Mouse (Mus musculus): ENCODE data around the gene Six6.

Six6 gene

GRCm38 (mm10) chr12:72939616-72940015, at the start of gene Six6:
Six6 (plus strand) TSS chr12:72939892.
- DNase-seq (ENCODE audit: low spot score): peak; percentile 68

DNA sequence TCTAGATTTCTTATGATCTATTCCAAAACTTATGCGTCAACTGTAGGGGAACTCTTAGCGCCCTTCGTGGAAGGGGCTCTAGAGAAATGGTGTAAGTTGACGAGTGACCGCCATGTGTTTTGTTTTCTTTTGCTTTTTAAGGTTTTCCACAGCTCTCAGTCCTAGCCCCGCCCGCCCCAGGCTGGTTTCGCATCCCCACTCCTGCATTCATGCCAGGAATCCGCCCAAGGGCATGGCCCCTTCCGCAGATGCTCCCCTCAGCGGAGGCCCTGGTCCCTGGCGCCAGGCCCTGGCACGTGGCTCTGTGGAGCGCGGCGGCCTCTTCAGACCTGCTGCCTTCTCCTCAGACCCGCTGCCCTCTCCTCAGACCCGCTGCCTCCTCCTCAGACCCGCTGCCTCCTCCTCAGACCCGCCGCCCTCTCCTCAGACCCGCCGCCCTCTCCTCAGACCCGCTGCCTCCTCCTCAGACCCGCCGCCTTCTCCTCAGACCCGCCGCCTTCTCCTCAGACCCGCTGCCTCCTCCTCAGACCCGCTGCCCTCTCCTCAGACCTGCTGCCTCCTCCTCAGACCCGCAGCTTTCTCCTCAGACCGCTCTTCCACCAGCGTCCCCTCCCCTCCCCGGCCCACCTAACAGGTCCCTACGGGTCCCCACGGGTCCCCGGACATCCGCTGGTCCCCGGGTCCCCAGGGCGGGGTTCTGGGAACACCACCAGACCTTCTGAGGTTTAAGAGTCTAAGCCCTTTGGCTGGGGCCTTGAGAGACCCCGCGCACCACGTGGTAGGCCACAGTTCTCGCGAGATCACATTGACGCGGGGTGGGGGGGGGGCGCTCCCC, 22.3 kb upstream of the Six6 start:
- DNase-seq (ENCODE audit: low spot score): peak; percentile 58

DNA sequence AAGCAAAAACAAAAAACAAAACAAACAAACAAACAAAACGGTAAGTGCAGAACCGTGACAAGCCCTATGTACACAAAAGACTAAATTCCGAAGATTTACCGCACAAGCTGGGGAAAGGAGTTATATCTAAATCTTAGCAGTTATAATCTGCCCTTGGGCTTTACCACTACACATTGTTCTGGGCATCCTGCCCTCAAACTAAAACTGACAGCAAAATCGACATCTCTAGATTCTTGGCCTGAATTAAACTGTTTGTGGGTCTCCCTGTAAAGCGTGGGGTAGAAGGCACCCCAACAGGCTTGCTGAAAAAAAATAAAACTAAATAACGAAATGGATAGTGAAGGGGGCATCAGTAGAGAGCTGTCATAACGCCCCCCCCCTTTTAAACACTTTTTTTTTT, 2.9 kb upstream of the Six6 start:
- DNase-seq (ENCODE audit: low spot score): no peak

- DNase-seq (ENCODE audit: low spot score): peak; percentile 53
Observed at GRCm38 (mm10) chr12:72937537-72938120, 2.1 kb upstream of the Six6 start.

DNA sequence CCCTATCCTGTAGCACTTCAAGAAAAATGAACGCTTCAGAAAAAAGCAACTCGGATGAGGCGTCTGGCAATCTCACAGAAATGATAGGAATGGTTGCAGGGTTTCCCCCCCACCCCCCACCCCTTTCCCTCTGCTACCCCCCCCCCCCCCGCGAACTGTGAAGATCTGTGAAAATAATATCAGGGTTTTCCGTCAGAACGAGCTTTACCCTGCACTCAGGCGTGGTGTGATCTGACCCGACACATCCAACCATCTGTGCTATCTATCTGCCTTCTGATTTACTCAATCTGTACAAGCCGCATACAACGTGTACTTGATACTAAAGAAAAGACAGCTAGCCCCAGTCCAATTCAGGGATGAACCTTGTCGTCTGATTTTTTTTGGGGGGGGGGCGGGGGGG, 1.5 kb upstream of the Six6 start:
- DNase-seq (ENCODE audit: low spot score): peak; percentile 28

GRCm38 (mm10) chr12:72938600-72939490, 847 bp upstream of the Six6 start:
- peak; percentile 59 for DNase-seq (ENCODE audit: low spot score)

- peak; percentile 56 for DNase-seq (ENCODE audit: low spot score)
Observed at GRCm38 (mm10) chr12:72940071-72940821, 554 bp downstream of the Six6 start, which contains the start of gene 4930447C04Rik. 4930447C04Rik (minus strand) TSS chr12:72940774.

GRCm38 (mm10) chr12:72940822-72941397, 1.2 kb downstream of the Six6 start:
- DNase-seq (ENCODE audit: low spot score): peak; percentile 61

DNA sequence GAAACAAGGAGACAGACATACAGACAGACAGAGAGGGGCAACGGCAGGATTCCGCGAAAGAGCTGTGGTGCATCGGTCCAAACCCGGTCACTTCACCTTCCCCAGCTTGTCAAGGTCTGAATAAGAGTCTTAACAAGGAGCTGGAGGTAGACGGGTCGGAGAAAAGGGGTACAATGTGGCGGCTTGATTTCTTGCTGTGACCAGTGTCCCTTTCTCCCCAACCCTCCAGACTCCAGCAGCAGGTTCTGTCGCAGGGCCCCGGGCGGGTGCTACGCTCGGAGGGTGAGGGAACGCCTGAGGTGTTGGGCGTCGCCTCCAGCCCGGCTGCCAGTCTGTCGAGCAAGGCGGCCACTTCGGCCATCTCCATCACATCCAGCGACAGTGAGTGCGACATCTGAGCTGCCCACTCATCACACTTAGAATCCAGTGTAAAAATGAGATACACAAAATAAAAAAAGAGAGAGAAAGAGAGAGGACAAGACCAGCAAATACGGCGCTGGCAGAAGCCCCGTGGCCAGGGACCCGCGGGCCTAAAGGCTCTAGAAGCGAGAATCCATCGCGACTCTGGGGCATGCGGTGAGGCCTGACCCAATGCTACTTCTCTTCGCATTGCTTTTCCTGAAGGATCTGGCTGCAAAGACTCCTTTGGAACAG, 1.8 kb downstream of the Six6 start:
- peak; percentile 67 for DNase-seq (ENCODE audit: low spot score)

- peak; percentile 39 for DNase-seq (ENCODE audit: low spot score)
Observed at GRCm38 (mm10) chr12:72942171-72942570, 2.5 kb downstream of the Six6 start.

DNA sequence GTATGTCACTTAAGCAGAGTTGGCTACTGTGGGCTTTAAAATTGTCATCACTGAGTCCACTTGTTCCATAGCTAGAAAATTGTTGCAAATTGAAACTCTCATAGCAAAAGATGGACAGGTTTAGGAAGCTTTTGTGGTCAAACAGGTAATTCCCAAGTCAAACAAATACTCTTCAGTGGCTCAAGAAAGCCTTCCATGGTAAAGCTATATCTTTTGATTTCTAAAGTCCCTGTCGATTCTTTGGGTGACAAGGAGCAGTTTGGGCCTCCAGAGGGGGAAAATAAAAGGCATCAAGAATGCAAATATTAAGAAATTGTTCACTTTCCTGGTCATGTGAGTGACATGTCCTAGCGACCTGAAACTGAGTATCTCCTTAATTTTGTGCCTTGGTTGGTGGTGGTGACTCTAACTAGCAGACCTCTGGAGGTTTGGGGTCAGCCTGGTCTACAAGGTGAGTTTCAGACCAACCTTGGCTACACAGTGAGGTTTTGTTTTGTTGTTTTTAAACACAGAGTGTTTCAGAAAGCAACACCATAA, 4.0 kb downstream of the Six6 start:
- peak; percentile 47 for DNase-seq (ENCODE audit: low spot score)

DNA sequence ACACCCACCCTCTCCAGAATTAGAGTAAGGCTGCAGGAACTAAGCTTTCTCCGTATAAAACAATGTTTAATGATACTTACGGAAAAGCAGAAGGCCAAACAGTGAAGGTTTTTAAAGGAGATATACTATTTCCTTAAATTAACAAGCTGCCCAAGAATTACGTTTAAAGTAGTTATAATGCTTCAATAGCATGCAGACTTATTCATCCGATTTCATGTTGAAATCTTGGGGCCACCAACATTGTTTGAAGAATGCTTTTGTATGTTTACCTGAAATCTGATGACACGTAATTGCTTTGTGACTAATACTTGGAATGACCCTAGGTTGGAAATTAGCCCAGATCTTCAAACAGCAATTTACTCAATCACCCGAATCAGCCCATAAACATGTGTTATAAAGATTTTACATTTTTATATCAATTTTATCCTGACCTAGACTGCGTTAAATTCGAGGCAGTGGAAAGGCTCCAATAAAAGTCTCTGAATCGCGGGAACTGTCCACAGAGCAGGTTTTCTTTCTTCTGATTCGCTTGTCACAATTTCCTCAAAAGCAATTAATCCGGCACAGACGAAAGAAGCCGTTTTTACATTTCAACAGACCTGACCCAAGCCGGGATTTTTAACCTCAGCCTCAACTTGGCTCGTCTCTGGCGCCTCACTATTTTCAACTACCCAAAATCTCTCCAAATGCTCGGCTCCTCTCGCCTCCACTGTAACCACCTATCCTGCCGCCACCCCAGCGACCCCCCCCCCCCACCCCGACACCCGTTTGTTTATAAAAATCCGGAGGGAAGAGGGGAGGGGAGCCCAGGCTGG, 4.9 kb downstream of the Six6 start:
- DNase-seq (ENCODE audit: low spot score): peak; percentile 61

DNA sequence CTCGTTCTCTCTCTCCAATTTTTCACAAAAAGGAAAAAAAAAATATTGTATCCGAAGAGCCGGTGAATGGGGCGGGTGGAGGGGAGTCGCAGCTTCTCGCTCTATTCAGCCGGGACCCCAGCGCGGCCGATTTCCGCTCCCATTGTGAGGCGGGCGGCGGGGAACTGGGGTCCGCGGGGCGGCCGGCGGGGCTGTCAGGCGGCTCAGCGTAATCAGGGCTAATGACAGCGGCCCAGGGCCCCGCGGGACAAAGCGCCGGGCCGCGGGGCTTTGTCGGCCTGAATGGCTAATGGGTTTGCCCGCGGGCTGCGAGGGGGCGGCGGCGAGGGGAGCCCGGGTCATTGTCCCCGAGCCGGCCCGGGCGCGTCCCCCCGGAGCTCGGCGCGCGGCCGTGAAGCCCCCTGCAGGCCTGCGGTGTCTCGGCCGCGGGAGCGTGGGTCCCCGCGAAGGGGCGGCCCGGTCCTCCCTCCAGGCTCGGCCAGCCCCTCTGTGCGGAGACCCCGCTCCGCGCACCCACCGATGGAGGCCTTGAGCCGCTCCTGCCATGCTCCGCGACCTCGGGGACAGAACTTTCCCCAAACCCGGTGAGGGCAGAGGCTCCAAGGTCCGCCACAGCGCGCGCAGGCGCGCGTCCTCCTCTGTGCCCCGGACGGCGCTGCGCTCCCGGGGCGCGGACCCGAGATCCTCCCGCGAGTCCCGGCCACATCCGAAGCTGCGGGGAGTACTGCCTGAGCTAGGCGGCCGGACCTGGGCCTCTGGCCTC, 5.8 kb downstream of the Six6 start:
- peak; percentile 75 for DNase-seq (ENCODE audit: low spot score)

- DNase-seq (ENCODE audit: low spot score): peak; percentile 56
Observed at GRCm38 (mm10) chr12:72946064-72946395, 6.3 kb downstream of the Six6 start.

DNA sequence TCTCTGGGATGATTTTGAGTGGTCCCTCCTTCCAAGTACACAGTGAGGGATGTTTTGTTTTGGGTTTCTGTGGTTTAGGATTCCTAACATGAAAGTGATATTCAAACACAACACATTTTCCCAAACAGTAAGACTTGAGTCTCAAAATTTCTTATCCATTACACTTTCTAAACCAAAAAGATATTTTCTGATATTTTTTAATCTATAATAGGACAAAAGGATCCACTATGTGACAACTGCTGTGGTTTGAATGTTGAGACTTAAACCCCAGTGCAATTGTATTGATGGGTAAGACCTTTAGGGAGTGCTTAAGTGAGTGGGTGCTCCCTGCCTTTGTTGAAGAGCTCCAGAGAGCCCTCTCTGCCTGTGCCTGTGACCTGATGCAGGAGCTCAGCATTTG, 7.1 kb downstream of the Six6 start:
- peak; percentile 30 for DNase-seq (ENCODE audit: low spot score)

GRCm38 (mm10) chr12:72947335-72947734, 7.6 kb downstream of the Six6 start:
- DNase-seq (ENCODE audit: low spot score): peak; percentile 17

- no peak for DNase-seq (ENCODE audit: low spot score)
Observed at GRCm38 (mm10) chr12:72953089-72953488, 13.4 kb downstream of the Six6 start.

DNA sequence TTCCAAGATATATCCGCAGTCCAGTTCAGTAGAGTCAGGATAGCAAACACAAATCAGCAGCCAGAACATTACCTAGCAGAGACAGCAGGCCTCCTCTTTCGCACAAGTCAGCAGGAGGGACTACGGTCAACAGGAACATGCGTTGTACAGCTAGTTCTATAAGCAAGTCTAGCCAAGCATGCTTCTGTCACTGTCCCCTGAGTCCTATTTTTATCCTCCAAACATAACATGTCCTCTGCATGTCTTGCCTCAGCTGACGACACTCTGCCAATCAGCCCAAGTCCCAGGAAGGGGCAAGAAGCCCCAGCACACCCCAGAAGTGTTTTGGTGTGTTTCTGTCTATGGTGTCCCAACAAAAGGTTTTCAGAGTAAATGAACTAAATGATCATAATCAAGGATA, 14.2 kb downstream of the Six6 start:
- no peak for DNase-seq (ENCODE audit: low spot score)

- no peak for DNase-seq (ENCODE audit: low spot score)
Observed at GRCm38 (mm10) chr12:72954906-72955305, 15.2 kb downstream of the Six6 start.

Data from embryo, embryonic 10.5 days (tissue).